Mouse (Mus musculus): Measurements from ENCODE around the gene Mcm7. TPM values are rescaled to one million over a fixed set of nuclear protein-coding genes. Genes with fewer than 3 reads are reported as not detected.

Mcm7 gene
- total and polyA plus RNA-seq, 3 experiments = 202 to 565 (median 255) TPM

DNA sequence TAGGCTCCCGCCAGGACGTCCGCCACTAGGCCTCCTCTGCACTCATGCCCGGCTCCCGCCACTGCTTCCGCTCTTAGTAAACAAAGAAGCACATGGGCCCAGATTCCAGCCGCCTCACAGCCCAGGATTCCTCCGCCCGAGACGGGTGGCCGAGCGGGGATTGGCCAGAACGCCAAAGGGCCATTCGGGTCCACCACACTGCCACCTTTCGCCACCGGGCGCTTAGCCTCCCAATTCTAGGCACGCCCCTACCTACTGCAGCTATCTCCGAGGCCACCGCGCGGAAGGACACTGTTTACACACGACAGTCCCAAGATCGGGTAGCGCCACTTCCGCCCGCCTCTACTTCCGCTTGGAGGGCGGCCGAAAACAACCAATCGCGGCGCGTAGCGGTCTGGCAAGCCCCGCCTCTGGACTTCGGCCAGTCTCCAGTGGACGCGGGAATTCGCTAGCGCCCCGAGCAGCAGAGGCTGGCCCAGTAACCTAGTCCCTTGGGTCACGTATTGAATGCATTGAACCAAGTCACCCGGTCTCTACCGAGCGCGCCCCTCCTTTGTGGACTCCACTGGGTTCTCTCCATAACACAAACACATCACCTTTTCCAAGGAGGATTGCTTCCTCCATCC lies 1.2 kb downstream of the Mcm7 start:
- H3K4me3 ChIP-seq (ENCODE audit: control insufficient read depth in 1 of 2, insufficient read depth in 1 of 2, low read depth in 2 of 2, low read length in 2 of 2) = peak overlapping the region; percentile 54 to 71
- H3K79me2 ChIP-seq (ENCODE audit: control insufficient read depth, insufficient read depth, low read length, poor library complexity) = peaks cover 27% of the 10 kb centered on the region
- H3K36me3 ChIP-seq (ENCODE audit: control insufficient read depth in 1 of 2, insufficient read depth in 2 of 2, low read length in 2 of 2) = peaks cover 3 to 18% of the 10 kb centered on the region in 2 experiments; a peak in 3 of 4 replicates
- DNase-seq (ENCODE audit: low read depth, low spot score) = peak; percentile 97
- H3K27ac ChIP-seq (ENCODE audit: control insufficient read depth, low read depth, low read length) = peak overlapping the region; percentile 99
- no peaks in the 10 kb centered on the region for H3K27me3 ChIP-seq (ENCODE audit: control insufficient read depth in 1 of 2, insufficient read depth in 2 of 2, low read length in 2 of 2)
- peak overlapping the region; percentile 99 for H3K9ac ChIP-seq (ENCODE audit: control insufficient read depth, low read depth, low read length, poor library complexity, severe bottlenecking)
- peaks cover 0 to 10% of the 10 kb centered on the region in 2 experiments; a peak in 2 of 4 replicates for H3K4me1 ChIP-seq (ENCODE audit: control insufficient read depth in 1 of 2, insufficient read depth in 2 of 2, low read length in 2 of 2)
- peak; percentile 88 for TF ChIP-seq ELF1 (IDR thresholded peaks at IDR 0.05; ENCODE audit: low read depth, low read length)
- peak; percentile 79 for TF ChIP-seq HCFC1 (IDR thresholded peaks at IDR 0.05; ENCODE audit: low read depth, low read length)
- no peak for TF ChIP-seq POLR2AphosphoS5 (IDR thresholded peaks at IDR 0.05; ENCODE audit: borderline replicate concordance, low read depth, low read length)
- TF ChIP-seq TBP (IDR thresholded peaks at IDR 0.05; ENCODE audit: low read depth, low read length) = peak; percentile 66
- peak; percentile 71 for TF ChIP-seq POLR2AphosphoS2 (IDR thresholded peaks at IDR 0.05; ENCODE audit: low read length)
- peak; percentile 86 for TF ChIP-seq MYC (IDR thresholded peaks at IDR 0.05; ENCODE audit: low read depth, low read length)
- TF ChIP-seq POLR2A (IDR thresholded peaks at IDR 0.05; ENCODE audit: control insufficient read depth in 1 of 2, insufficient read depth in 1 of 2, low read depth in 1 of 2, low read length in 2 of 2, poor library complexity in 1 of 2) = peak; percentile 73 to 75; a peak in 2 of 4 replicates
- no peak for TF ChIP-seq CHD1 (IDR thresholded peaks at IDR 0.05; ENCODE audit: low read depth, low read length)
- peak; percentile 96 for TF ChIP-seq MAX (IDR thresholded peaks at IDR 0.05; ENCODE audit: low read length)
- TF ChIP-seq MAZ (IDR thresholded peaks at IDR 0.05; ENCODE audit: low read depth, low read length) = no peak
- TF ChIP-seq ZKSCAN1 (IDR thresholded peaks at IDR 0.05; ENCODE audit: low read depth, low read length) = no peak
- no peak for TF ChIP-seq MAFK (IDR thresholded peaks at IDR 0.05; ENCODE audit: borderline replicate concordance, low read depth, low read length)
- 0 out of 2 replicates have a peak, but pooled peaks have one; percentile 27 for TF ChIP-seq USF1 (IDR thresholded peaks at IDR 0.05; ENCODE audit: low read depth, low read length)
- TF ChIP-seq ETS1 (IDR thresholded peaks at IDR 0.05; ENCODE audit: low read depth, low read length) = 0 out of 2 replicates have a peak, but pooled peaks have one; percentile 17
- no peak for TF ChIP-seq GABPA (IDR thresholded peaks at IDR 0.05; ENCODE audit: low read depth, low read length)
- 0 out of 2 replicates have a peak, but pooled peaks have one; percentile 16 for TF ChIP-seq TCF12 (IDR thresholded peaks at IDR 0.05; ENCODE audit: low read depth, low read length)
- TF ChIP-seq JUND (IDR thresholded peaks at IDR 0.05; ENCODE audit: low read depth, low read length) = no peak
- peak; percentile 58 for TF ChIP-seq NELFE (IDR thresholded peaks at IDR 0.05; ENCODE audit: low read depth, low read length)
- TF ChIP-seq KAT2A (conservative IDR thresholded peaks at IDR 0.05; ENCODE audit: low read depth, low read length) = peak; percentile 67; the same call in 1 of the 2 replicates
- TF ChIP-seq BHLHE40 (IDR thresholded peaks at IDR 0.05; ENCODE audit: borderline replicate concordance, low read depth, low read length) = no peak
- no peak for TF ChIP-seq SMC3 (IDR thresholded peaks at IDR 0.05; ENCODE audit: low read depth, low read length)
- TF ChIP-seq MXI1 (IDR thresholded peaks at IDR 0.05; ENCODE audit: low read depth, low read length) = peak; percentile 98
- TF ChIP-seq SIN3A (IDR thresholded peaks at IDR 0.05; ENCODE audit: low read length) = peak; percentile 99
- H3K9me3 ChIP-seq (replicated peaks; ENCODE audit: insufficient read depth, low read length) = no peaks in the 10 kb centered on the region
